Mouse (Mus musculus): ENCODE data around the gene Sema4g.

- no peak for TF ChIP-seq CTCF (IDR thresholded peaks at IDR 0.05; ENCODE audit: borderline replicate concordance, insufficient read depth, low read length)
- no peak for TF ChIP-seq POLR2A (IDR thresholded peaks at IDR 0.05; ENCODE audit: low read depth, low read length)
Observed at GRCm38 (mm10) chr19:44992246-44992645, 3.3 kb downstream of the Sema4g start.

Data from embryonic fibroblast, embryonic 13.5 days (primary cell).